Mouse (Mus musculus) neural tube, embryonic 15.5 days (tissue): ENCODE measurements around the gene Coa5. TPM values are rescaled to one million over a fixed set of nuclear protein-coding genes. Genes with fewer than 3 reads are reported as not detected.
A peak's percentile ranks its signal among the peaks of the same experiment; 100 is the strongest.

Experiments
- ATAC-seq: fragments of 200-750 bp; cut with Nextera tagmentation; 2 replicates; pipeline ENCODE4 v1.8.0; 2017; ENCODE audit warnings: mild to moderate bottlenecking, moderate TSS enrichment, moderate library complexity; ENCODE audit not compliant: low FRiP score
- H3K27ac ChIP-seq: fragments of 300-500 bp; sonication (generic); replicated peaks from 2 replicates; pipeline ENCODE4 v1.5.1; 2015; ENCODE audit warnings: mild to moderate bottlenecking, inconsistent platforms
- H3K27me3 ChIP-seq: fragments of 300-500 bp; sonication (generic); replicated peaks from 2 replicates; pipeline ENCODE4 v1.6.1; 2015; ENCODE audit warnings: inconsistent platforms
- H3K36me3 ChIP-seq: fragments of 300-500 bp; sonication (generic); 2 replicates; pipeline ENCODE4 v1.6.1; 2015; ENCODE audit warnings: inconsistent platforms
- H3K4me1 ChIP-seq: fragments of 300-500 bp; sonication (generic); 2 replicates; pipeline ENCODE4 v1.6.1; 2015; ENCODE audit warnings: inconsistent platforms
- H3K4me2 ChIP-seq: fragments of 300-500 bp; sonication (generic); 2 replicates; pipeline ENCODE4 v1.6.1; 2015; ENCODE audit warnings: inconsistent platforms, mild to moderate bottlenecking, moderate library complexity
- H3K4me3 ChIP-seq: fragments of 300-500 bp; sonication (generic); replicated peaks from 2 replicates; pipeline ENCODE4 v1.5.1; 2015; ENCODE audit warnings: mild to moderate bottlenecking, inconsistent platforms
- H3K9ac ChIP-seq: fragments of 300-500 bp; sonication (generic); replicated peaks from 2 replicates; pipeline ENCODE4 v1.6.1; 2015; ENCODE audit warnings: mild to moderate bottlenecking, inconsistent platforms
- H3K9me3 ChIP-seq: fragments of 300-500 bp; sonication (generic); replicated peaks from 2 replicates; pipeline ENCODE4 v1.6.1; 2016; ENCODE audit warnings: inconsistent platforms
- WGBS: fragments of 180-500 bp; shearing (Covaris S2); methylation state at CpG from one replicate; pipeline ENCODE4 v1.1.7; 2015; ENCODE audit warnings: mixed read lengths; 5-methylcytosine and 5-hydroxymethylcytosine counted together
- polyA plus RNA-seq: library from polyadenylated mRNA; unstranded; fragments of >200 nt; fragmentation: Nextera tagmentation; extraction: Ambion mirVana; gene quantifications from 2 replicates; pipeline ENCODE4 v1.2.1, GENCODE M21; 2015

Coa5 gene
- polyA plus RNA-seq, 1 experiment from 2014 or later = 59.6 TPM

GRCm38 (mm10) chr1:37467806-37468205 is 37.9 kb upstream of the Coa5 start:
- ATAC-seq = no peak
- H3K27ac ChIP-seq = no peak overlapping the region
- H3K4me2 ChIP-seq = no peak overlapping the region
- H3K4me1 ChIP-seq = no peaks in the 10 kb centered on the region
- no peak overlapping the region for H3K9ac ChIP-seq
- no peak overlapping the region for H3K4me3 ChIP-seq
- H3K9me3 ChIP-seq = no peaks in the 10 kb centered on the region
- no peaks in the 10 kb centered on the region for H3K36me3 ChIP-seq
- WGBS = 83% methylated on average over 4 of the region's 4 CpGs
- H3K27me3 ChIP-seq = no peaks in the 10 kb centered on the region

- 89% methylated on average over 3 of the region's 3 CpGs for WGBS
- Histone ChIP-seq H3K9ac (no peak overlapping the region), H3K27me3 (no peaks in the 10 kb centered on the region), H3K4me1 (no peaks in the 10 kb centered on the region), H3K4me3 (no peak overlapping the region), H3K27ac (no peak overlapping the region), H3K9me3 (no peaks in the 10 kb centered on the region), H3K4me2 (no peak overlapping the region), H3K36me3 (peaks cover 2% of the 10 kb centered on the region)
- ATAC-seq = no peak
These were observed 36.6 kb upstream of the Coa5 start for GRCm38 (mm10) chr1:37466322-37466995.

DNA sequence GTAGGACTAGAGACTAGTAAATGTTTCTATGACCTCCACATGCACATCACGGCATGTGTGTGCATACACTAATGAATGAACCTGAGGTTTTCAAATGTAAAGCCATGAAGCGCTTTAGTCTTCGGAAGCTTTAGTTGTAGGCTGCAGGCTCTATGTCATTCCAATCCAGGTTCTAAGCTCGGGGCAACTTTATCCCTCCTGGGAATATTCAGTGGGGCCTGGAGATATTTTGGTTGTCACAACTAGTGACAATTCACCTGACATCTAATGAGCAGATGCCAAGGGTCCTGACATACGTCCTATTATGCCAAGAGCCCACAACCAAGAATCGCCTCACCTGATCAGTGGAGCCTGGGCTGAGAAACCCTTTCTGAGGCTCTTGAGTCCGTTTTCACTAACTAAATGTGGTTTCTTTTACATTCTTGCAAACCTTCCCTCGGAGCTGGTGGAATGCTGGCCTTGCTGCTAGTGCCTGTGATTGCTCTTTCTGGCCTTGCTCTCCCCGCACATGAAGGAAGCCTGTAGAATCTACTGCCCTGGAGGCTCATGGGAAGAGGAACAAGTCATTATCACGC is 35.1 kb upstream of the Coa5 start:
- no peak overlapping the region for H3K9ac ChIP-seq
- peaks cover 2% of the 10 kb centered on the region for H3K36me3 ChIP-seq
- no peaks in the 10 kb centered on the region for H3K27me3 ChIP-seq
- H3K4me2 ChIP-seq = no peak overlapping the region
- H3K9me3 ChIP-seq = no peaks in the 10 kb centered on the region
- WGBS = 90% methylated on average over 10 of the region's 10 CpGs
- H3K4me1 ChIP-seq = no peaks in the 10 kb centered on the region
- no peak overlapping the region for H3K4me3 ChIP-seq
- ATAC-seq = no peak
- no peak overlapping the region for H3K27ac ChIP-seq

- Histone ChIP-seq H3K27me3 (no peaks in the 10 kb centered on the region), H3K4me3 (no peak overlapping the region), H3K4me2 (no peak overlapping the region), H3K36me3 (peaks cover 2% of the 10 kb centered on the region), H3K27ac (no peak overlapping the region), H3K9ac (no peak overlapping the region), H3K9me3 (no peaks in the 10 kb centered on the region), H3K4me1 (no peaks in the 10 kb centered on the region)
- WGBS = 93% methylated on average over 7 of the region's 7 CpGs
- ATAC-seq = no peak
These were observed 27.6 kb upstream of the Coa5 start for GRCm38 (mm10) chr1:37457546-37457945.

GRCm38 (mm10) chr1:37451270-37451669 is 21.4 kb upstream of the Coa5 start:
- no peak for ATAC-seq
- peaks cover 27% of the 10 kb centered on the region for H3K36me3 ChIP-seq
- 92% methylated on average over 8 of the region's 8 CpGs for WGBS
- H3K9me3 ChIP-seq = no peaks in the 10 kb centered on the region
- no peaks in the 10 kb centered on the region for H3K27me3 ChIP-seq
- no peak overlapping the region for H3K4me2 ChIP-seq
- no peak overlapping the region for H3K9ac ChIP-seq
- no peak overlapping the region for H3K27ac ChIP-seq
- no peak overlapping the region for H3K4me3 ChIP-seq
- H3K4me1 ChIP-seq = no peaks in the 10 kb centered on the region

- no peak overlapping the region for H3K4me3 ChIP-seq
- no peaks in the 10 kb centered on the region for H3K4me1 ChIP-seq
- H3K9me3 ChIP-seq = no peaks in the 10 kb centered on the region
- no peak overlapping the region for H3K9ac ChIP-seq
- no peak for ATAC-seq
- WGBS = 80% methylated on average over 10 of the region's 10 CpGs
- H3K36me3 ChIP-seq = peaks cover 37% of the 10 kb centered on the region
- H3K4me2 ChIP-seq = no peak overlapping the region
- H3K27ac ChIP-seq = no peak overlapping the region
- no peaks in the 10 kb centered on the region for H3K27me3 ChIP-seq
These were observed 18.6 kb upstream of the Coa5 start for GRCm38 (mm10) chr1:37448361-37449095.

DNA sequence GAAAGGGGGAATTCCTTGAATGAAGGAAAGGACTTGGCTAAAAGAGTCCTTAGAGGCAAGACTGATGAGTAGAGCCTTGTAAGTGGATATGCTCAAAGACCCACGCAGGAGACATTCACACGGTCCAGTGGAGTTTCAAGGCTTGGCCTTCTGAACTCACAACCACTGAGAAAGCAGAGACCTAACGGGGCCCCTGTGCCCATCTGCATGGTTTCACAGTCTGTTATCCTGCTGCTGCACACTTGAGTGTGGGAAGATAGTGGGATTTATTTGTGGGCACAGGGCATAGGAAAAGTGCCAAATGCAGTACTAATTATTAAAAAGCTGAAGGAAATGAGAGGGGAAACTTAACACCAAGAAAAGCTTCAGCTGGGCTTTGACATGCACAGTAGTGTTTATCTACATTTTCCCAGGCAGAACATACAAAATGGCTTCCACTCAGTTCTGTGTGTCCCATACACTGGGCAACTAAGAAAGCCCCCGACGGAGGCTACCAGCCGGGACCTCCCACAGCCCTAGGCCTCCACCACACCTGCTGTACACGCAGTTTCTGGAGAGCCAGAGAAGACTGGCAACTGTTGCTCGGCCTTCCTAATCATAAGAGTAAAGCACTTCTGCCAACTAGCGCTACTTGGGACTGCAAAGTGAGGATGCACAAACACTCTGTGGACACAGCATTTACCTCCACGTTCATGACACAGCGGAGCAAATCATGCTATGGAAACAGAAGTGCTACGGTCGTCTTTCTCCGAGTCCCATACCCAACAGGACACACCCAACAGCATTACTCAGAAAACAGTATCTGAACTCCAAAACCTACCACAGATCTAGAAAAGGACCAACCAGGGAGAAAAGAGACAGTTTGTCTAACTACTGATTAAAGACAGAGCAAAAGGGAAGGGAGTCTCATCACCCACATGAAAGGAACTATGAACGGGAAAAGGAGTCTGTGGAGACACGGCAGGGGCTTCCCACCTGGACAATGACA is 13.2 kb upstream of the Coa5 start:
- no peak overlapping the region for H3K9ac ChIP-seq
- peaks cover 59% of the 10 kb centered on the region for H3K36me3 ChIP-seq
- no peak overlapping the region for H3K4me3 ChIP-seq
- H3K4me1 ChIP-seq = no peaks in the 10 kb centered on the region
- no peaks in the 10 kb centered on the region for H3K9me3 ChIP-seq
- no peaks in the 10 kb centered on the region for H3K27me3 ChIP-seq
- WGBS = 92% methylated on average over 16 of the region's 16 CpGs
- no peak for ATAC-seq
- no peak overlapping the region for H3K27ac ChIP-seq
- no peak overlapping the region for H3K4me2 ChIP-seq

DNA sequence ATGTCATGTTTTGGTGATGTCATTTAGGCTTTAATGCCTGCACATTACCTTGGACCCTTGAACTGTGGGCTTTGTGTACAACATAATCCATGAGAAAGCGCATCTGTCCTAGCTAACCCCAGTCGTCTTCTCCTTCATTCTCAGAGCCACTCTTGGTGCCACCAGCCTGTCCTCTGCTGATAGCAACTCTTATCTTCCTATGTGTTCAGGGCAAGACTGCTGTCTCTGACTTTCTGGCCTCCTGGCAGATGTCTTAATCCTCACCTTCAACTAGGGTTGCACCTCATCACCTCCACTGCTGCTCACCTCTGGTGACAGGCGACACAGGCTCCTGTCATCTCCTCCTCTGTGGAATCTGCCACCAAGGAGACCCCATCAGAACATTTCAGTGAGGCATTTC is 6.5 kb upstream of the Coa5 start:
- no peaks in the 10 kb centered on the region for H3K27me3 ChIP-seq
- no peak for ATAC-seq
- no peak overlapping the region for H3K27ac ChIP-seq
- peaks cover 73% of the 10 kb centered on the region for H3K36me3 ChIP-seq
- H3K4me3 ChIP-seq = no peak overlapping the region
- H3K4me2 ChIP-seq = no peak overlapping the region
- no peak overlapping the region for H3K9ac ChIP-seq
- 92% methylated on average over 3 of the region's 3 CpGs for WGBS
- no peaks in the 10 kb centered on the region for H3K9me3 ChIP-seq
- peaks cover 20% of the 10 kb centered on the region for H3K4me1 ChIP-seq

DNA sequence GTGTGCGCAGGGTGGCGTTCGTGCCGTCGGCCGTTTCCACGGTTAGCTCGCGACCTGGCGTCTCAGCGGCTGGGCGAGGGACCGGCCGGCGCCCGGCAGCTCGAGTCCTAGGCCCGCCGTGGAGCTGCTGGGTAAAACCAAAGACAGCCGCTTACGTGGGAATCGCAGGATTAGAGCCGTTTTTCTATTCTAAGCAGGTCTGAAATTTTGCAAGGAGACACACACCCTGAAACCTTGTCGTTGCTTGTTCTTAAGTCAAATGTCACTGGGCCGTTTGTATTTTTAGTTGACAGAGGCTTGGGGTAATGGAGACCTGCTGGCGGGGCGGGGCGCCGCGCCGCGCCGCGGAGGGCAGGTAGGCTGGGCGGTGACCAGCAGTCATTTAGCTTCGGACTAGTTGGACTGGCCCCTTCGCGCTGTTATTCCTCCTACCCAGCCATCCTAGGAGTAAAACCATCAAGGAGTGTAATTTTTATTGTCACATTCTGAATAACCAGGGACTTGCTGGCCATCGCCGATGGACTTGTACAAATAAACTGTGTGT is 466 bp upstream of the Coa5 start:
- WGBS = 2% methylated on average over 40 of the region's 40 CpGs
- ATAC-seq = peak; percentile 8; the same call in 1 of the 2 replicates
- Histone ChIP-seq H3K9me3 (no peaks in the 10 kb centered on the region), H3K4me2 (peak overlapping the region; percentile 94), H3K9ac (peak overlapping the region; percentile 93), H3K27me3 (no peaks in the 10 kb centered on the region), H3K27ac (peak overlapping the region; percentile 86), H3K4me1 (peaks cover 40% of the 10 kb centered on the region), H3K4me3 (peak overlapping the region; percentile 98), H3K36me3 (peaks cover 47% of the 10 kb centered on the region)

GRCm38 (mm10) chr1:37428911-37429310 is 992 bp downstream of the Coa5 start:
- no peaks in the 10 kb centered on the region for H3K9me3 ChIP-seq
- peak overlapping the region; percentile 76; the same call in 1 of the 2 replicates for H3K27ac ChIP-seq
- peaks cover 40% of the 10 kb centered on the region for H3K4me1 ChIP-seq
- peaks cover 49% of the 10 kb centered on the region for H3K36me3 ChIP-seq
- ATAC-seq = no peak
- H3K9ac ChIP-seq = peak overlapping the region; percentile 93
- H3K27me3 ChIP-seq = no peaks in the 10 kb centered on the region
- peak overlapping the region; percentile 98 for H3K4me3 ChIP-seq
- H3K4me2 ChIP-seq = peak overlapping the region; percentile 94
- WGBS = 74% methylated on average over 2 of the region's 2 CpGs
